19 mouse cellular contexts compared by ENCODE assay signal in genomic region chr10:82953415-82953814, GRCm38 (mm10).
"Had no signal": no experiment of that assay in that cellular context is flagged by ENCODE, and none has a peak within 500 bp of the region (broad histone marks: within the 10 kb centered on the region; RNA-seq: fewer than 3 reads in every experiment).

No protein-coding gene starts in this region.

- DNase-seq: kidney, adult 11 months; kidney, adult 8-10 months; kidney, postnatal 10 days; kidney, postnatal 36 days; layer of hippocampus, postnatal 36 days; lung, adult 18-20 months; lung, postnatal 14 days; thymus, adult 2 months; thymus, postnatal 14 days; thymus, postnatal 4 days had no signal

- H3K9ac ChIP-seq: kidney, embryonic 15.5 days; liver, embryonic 12.5 days; liver, embryonic 15.5 days; lung, embryonic 15.5 days; midbrain, embryonic 12.5 days; midbrain, embryonic 15.5 days; neural tube, embryonic 13.5 days had no signal

- H3K4me1 ChIP-seq: kidney, embryonic 15.5 days; liver, embryonic 12.5 days; lung, embryonic 15.5 days; midbrain, embryonic 12.5 days; midbrain, embryonic 15.5 days; neural tube, embryonic 13.5 days had no signal

- H3K27me3 ChIP-seq: kidney, embryonic 15.5 days; lung, embryonic 15.5 days; midbrain, embryonic 12.5 days; midbrain, embryonic 15.5 days; neural tube, embryonic 13.5 days had no signal

- H3K9me3 ChIP-seq: liver, embryonic 15.5 days; midbrain, embryonic 15.5 days; neural tube, embryonic 13.5 days had no signal

- H3K4me3 ChIP-seq: kidney, embryonic 15.5 days; left cerebral cortex, adult 2 months; liver, embryonic 12.5 days; liver, embryonic 15.5 days; lung, embryonic 15.5 days; midbrain, embryonic 12.5 days; midbrain, embryonic 15.5 days; neural tube, embryonic 13.5 days had no signal

- H3K4me2 ChIP-seq: kidney, embryonic 15.5 days; liver, embryonic 12.5 days; liver, embryonic 15.5 days; lung, embryonic 15.5 days; midbrain, embryonic 12.5 days; midbrain, embryonic 15.5 days; neural tube, embryonic 13.5 days had no signal

- ATAC-seq: liver, embryonic 12.5 days; midbrain, embryonic 15.5 days had no signal

- H3K27ac ChIP-seq: kidney, embryonic 15.5 days; left cerebral cortex, adult 2 months; liver, embryonic 12.5 days; liver, embryonic 15.5 days; lung, embryonic 15.5 days; midbrain, embryonic 12.5 days; midbrain, embryonic 15.5 days; neural tube, embryonic 13.5 days; stomach, postnatal 0 days had no signal

- H3K36me3 ChIP-seq: kidney, embryonic 15.5 days; liver, embryonic 12.5 days; liver, embryonic 15.5 days; lung, embryonic 15.5 days; midbrain, embryonic 12.5 days; midbrain, embryonic 15.5 days; neural tube, embryonic 13.5 days had no signal
